Mouse (Mus musculus): Measurements from ENCODE around the gene Arl8a. TPM values are rescaled to one million over a fixed set of nuclear protein-coding genes. Genes with fewer than 3 reads are reported as not detected.

Arl8a gene
- polyA plus RNA-seq, 1 experiment, result 51.4 TPM

- Histone ChIP-seq H3K36me3 (ENCODE audit: control insufficient read depth, insufficient read depth) (no peaks in the 10 kb centered on the region), H3K4me3 (ENCODE audit: insufficient read depth, poor library complexity, severe bottlenecking) (no peak overlapping the region), H3ac (ENCODE audit: control insufficient read depth, insufficient read length, low read depth) (no peak overlapping the region), H3K79me2 (ENCODE audit: control insufficient read depth, insufficient read depth) (no peaks in the 10 kb centered on the region), H3K27me3 (ENCODE audit: control insufficient read depth, insufficient read depth, insufficient read length) (peaks cover 3% of the 10 kb centered on the region), H3K79me3 (ENCODE audit: low read depth) (no peaks in the 10 kb centered on the region)
- TF ChIP-seq CEBPB (IDR thresholded peaks at IDR 0.05; ENCODE audit: low read depth), result no peak
- no peak for TF ChIP-seq CTCF (IDR thresholded peaks at IDR 0.05; ENCODE audit: control insufficient read depth, insufficient read depth, insufficient read length)
- no peak for TF ChIP-seq MAX (IDR thresholded peaks at IDR 0.05)
- no peak for TF ChIP-seq FOSL1 (IDR thresholded peaks at IDR 0.05; ENCODE audit: insufficient read depth, low read length, poor library complexity, severe bottlenecking)
- no peak for TF ChIP-seq USF1 (IDR thresholded peaks at IDR 0.05; ENCODE audit: low read depth)
- TF ChIP-seq MYOD1 (IDR thresholded peaks at IDR 0.05; ENCODE audit: control insufficient read depth, insufficient read length, low read depth), result no peak
- TF ChIP-seq MYOG (IDR thresholded peaks at IDR 0.05; ENCODE audit: control insufficient read depth, extremely low read depth, insufficient read length), result no peak
Measured at GRCm38 (mm10) chr1:135162720-135163119, 16.1 kb downstream of the Arl8a start.

DNA sequence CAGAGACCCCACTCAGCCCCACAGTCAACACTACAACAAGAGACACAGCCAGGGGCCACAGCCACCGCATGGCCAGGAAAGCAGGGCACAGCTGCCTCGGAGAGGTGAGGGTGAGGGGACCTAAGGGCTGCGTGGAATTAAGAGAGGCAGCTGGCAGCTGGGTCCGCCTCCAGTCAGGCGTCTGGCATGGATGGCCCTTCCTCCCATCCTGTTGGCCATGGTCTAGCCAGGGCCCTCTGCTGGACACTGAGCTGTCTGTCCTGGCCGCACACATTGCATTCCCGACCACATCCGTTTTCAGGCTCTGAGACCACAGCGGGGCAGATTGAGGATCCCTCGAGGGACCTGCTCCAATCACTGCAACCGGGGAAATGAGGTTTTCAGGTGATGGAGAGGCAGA is 20.8 kb downstream of the Arl8a start, which contains the start of gene Gpr37l1:
TSS of gene Gpr37l1 (minus strand) at position 247 of the 400 bp plus-strand sequence.
- H3K4me3 ChIP-seq (ENCODE audit: insufficient read depth, poor library complexity, severe bottlenecking), result no peak within 1 kb of the TSS
- peak; percentile 24 for TF ChIP-seq CTCF (IDR thresholded peaks at IDR 0.05; ENCODE audit: control insufficient read depth, insufficient read depth, insufficient read length)
- TF ChIP-seq MYOG (IDR thresholded peaks at IDR 0.05; ENCODE audit: control insufficient read depth, extremely low read depth, insufficient read length), result no peak
- no peaks in the 10 kb centered on the region for H3K36me3 ChIP-seq (ENCODE audit: control insufficient read depth, insufficient read depth)

DNA sequence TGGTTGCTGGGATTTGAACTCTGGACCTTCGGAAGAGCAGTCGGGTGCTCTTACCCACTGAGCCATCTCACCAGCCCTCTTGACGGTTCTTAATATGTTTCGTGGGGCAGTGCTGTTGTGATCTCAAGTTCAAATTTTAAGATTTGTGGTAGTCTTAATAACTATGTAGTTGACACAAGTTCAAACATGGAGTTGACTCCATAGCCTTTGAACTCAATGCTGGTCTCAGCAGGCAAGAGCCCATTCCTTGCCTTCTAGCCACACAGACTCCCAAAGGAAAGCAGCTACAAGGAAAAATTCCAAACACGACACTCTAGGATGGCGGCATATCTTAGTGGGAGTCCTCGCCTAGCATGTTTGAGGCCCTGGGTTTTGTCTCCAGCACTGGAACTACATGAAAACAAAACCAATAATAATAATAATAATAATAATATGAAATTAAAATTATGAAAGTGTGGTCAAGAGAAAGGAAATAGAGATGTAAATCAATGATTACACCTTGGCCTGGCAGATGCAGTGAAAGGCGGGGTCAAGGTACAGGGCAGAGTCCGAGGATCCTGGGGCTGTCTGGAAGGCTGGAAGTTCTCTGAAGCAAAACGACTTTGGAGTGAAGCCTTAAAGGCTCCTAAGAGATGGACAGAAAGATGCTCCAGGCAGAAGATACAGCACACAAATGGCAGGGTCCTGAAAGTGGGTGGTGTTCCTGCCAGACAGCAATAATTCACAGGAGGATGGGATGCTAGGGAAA is 22.0 kb downstream of the Arl8a start:
- Histone ChIP-seq H3K79me3 (ENCODE audit: low read depth) (no peaks in the 10 kb centered on the region), H3K27me3 (ENCODE audit: control insufficient read depth, insufficient read depth, insufficient read length) (peaks cover 3% of the 10 kb centered on the region), H3K4me3 (ENCODE audit: insufficient read depth, poor library complexity, severe bottlenecking) (no peak overlapping the region), H3K79me2 (ENCODE audit: control insufficient read depth, insufficient read depth) (no peaks in the 10 kb centered on the region), H3K36me3 (ENCODE audit: control insufficient read depth, insufficient read depth) (no peaks in the 10 kb centered on the region), H3ac (ENCODE audit: control insufficient read depth, insufficient read length, low read depth) (no peak overlapping the region)
- TF ChIP-seq CTCF (IDR thresholded peaks at IDR 0.05; ENCODE audit: control insufficient read depth, insufficient read depth, insufficient read length) (no peak), MYOD1 (IDR thresholded peaks at IDR 0.05; ENCODE audit: control insufficient read depth, insufficient read length, low read depth) (no peak), MYOG (IDR thresholded peaks at IDR 0.05; ENCODE audit: control insufficient read depth, extremely low read depth, insufficient read length) (no peak), FOSL1 (IDR thresholded peaks at IDR 0.05; ENCODE audit: insufficient read depth, low read length, poor library complexity, severe bottlenecking) (no peak), MAX (IDR thresholded peaks at IDR 0.05) (no peak), CEBPB (IDR thresholded peaks at IDR 0.05; ENCODE audit: low read depth) (no peak)

More for the DNA sequence above, 20.8 kb downstream of the Arl8a start, which contains the start of gene Gpr37l1:
- Histone ChIP-seq H3K27me3 (ENCODE audit: control insufficient read depth, insufficient read depth, insufficient read length) (peaks cover 3% of the 10 kb centered on the region), H3ac (ENCODE audit: control insufficient read depth, insufficient read length, low read depth) (no peak within 1 kb of the TSS), H3K79me2 (ENCODE audit: control insufficient read depth, insufficient read depth) (no peaks in the 10 kb centered on the region), H3K79me3 (ENCODE audit: low read depth) (no peaks in the 10 kb centered on the region)

- no peaks in the 10 kb centered on the region for H3K79me3 ChIP-seq (ENCODE audit: low read depth)
- H3K79me2 ChIP-seq (ENCODE audit: control insufficient read depth, insufficient read depth), result no peaks in the 10 kb centered on the region
- TF ChIP-seq FOSL1 (IDR thresholded peaks at IDR 0.05; ENCODE audit: insufficient read depth, low read length, poor library complexity, severe bottlenecking) (no peak), CEBPB (IDR thresholded peaks at IDR 0.05; ENCODE audit: low read depth) (no peak), CTCF (IDR thresholded peaks at IDR 0.05; ENCODE audit: control insufficient read depth, insufficient read depth, insufficient read length) (no peak), MYOD1 (IDR thresholded peaks at IDR 0.05; ENCODE audit: control insufficient read depth, insufficient read length, low read depth) (no peak), USF1 (IDR thresholded peaks at IDR 0.05; ENCODE audit: low read depth) (no peak), MYOG (IDR thresholded peaks at IDR 0.05; ENCODE audit: control insufficient read depth, extremely low read depth, insufficient read length) (no peak), MAX (IDR thresholded peaks at IDR 0.05) (no peak)
- H3K4me3 ChIP-seq (ENCODE audit: insufficient read depth, poor library complexity, severe bottlenecking), result no peak overlapping the region
- peaks cover 3% of the 10 kb centered on the region for H3K27me3 ChIP-seq (ENCODE audit: control insufficient read depth, insufficient read depth, insufficient read length)
- no peak overlapping the region for H3ac ChIP-seq (ENCODE audit: control insufficient read depth, insufficient read length, low read depth)
- no peaks in the 10 kb centered on the region for H3K36me3 ChIP-seq (ENCODE audit: control insufficient read depth, insufficient read depth)
Measured at GRCm38 (mm10) chr1:135169556-135170224, 23.1 kb downstream of the Arl8a start.

DNA sequence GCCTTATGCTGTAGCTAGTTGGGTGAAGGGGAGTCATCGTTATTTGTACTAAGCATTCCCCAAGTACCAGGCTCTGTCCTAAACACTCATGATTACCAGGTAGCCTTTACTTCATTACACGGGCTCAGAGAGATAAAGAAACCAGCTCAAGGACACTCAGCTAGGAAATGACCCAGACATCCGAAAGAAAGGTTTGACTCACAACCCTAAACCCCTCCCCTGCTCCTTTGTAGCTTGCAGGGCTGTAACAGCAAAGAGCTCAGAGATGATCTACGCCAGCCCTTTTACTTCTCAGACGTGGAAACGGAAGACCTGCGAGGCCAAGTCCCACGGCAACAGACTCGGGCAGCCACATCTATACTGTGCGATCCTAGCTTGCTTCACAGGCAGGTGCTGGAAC is 23.7 kb downstream of the Arl8a start:
- TF ChIP-seq CTCF (IDR thresholded peaks at IDR 0.05; ENCODE audit: control insufficient read depth, insufficient read depth, insufficient read length) (no peak), MYOD1 (IDR thresholded peaks at IDR 0.05; ENCODE audit: control insufficient read depth, insufficient read length, low read depth) (no peak), USF1 (IDR thresholded peaks at IDR 0.05; ENCODE audit: low read depth) (no peak), MAX (IDR thresholded peaks at IDR 0.05) (no peak), CEBPB (IDR thresholded peaks at IDR 0.05; ENCODE audit: low read depth) (no peak), MYOG (IDR thresholded peaks at IDR 0.05; ENCODE audit: control insufficient read depth, extremely low read depth, insufficient read length) (no peak), FOSL1 (IDR thresholded peaks at IDR 0.05; ENCODE audit: insufficient read depth, low read length, poor library complexity, severe bottlenecking) (no peak)
- H3K27me3 ChIP-seq (ENCODE audit: control insufficient read depth, insufficient read depth, insufficient read length), result peaks cover 3% of the 10 kb centered on the region
- no peaks in the 10 kb centered on the region for H3K79me2 ChIP-seq (ENCODE audit: control insufficient read depth, insufficient read depth)
- no peaks in the 10 kb centered on the region for H3K79me3 ChIP-seq (ENCODE audit: low read depth)
- no peak overlapping the region for H3K4me3 ChIP-seq (ENCODE audit: insufficient read depth, poor library complexity, severe bottlenecking)
- H3ac ChIP-seq (ENCODE audit: control insufficient read depth, insufficient read length, low read depth), result no peak overlapping the region
- H3K36me3 ChIP-seq (ENCODE audit: control insufficient read depth, insufficient read depth), result no peaks in the 10 kb centered on the region
